Comparison of ENCODE assay signal across 8 mouse cellular contexts in genomic region chr3:14679227-14679893, GRCm38 (mm10). TPM values are rescaled to one million over a fixed set of nuclear protein-coding genes. Genes with fewer than 3 reads are reported as not detected.
DNase-seq lines count a peak whose midpoint lies in the region; TF ChIP-seq lines count a peak whose summit lies in the region.

No protein-coding gene starts in this region.

- no peak overlapping the region for H3K27ac ChIP-seq in thymus, adult 2 months (ENCODE audit: control insufficient read depth, insufficient read depth, low read length)

- TF ChIP-seq POLR2A in lung, adult 2 months (IDR thresholded peaks at IDR 0.05; ENCODE audit: borderline replicate concordance, extremely low read depth, low read depth, low read length): no peak
- TF ChIP-seq POLR2A in thymus, adult 2 months (IDR thresholded peaks at IDR 0.05; ENCODE audit: control insufficient read depth, extremely low read depth, insufficient read depth, low read length, poor library complexity): no peak

- no peak overlapping the region for H3K4me3 ChIP-seq in lung, adult 2 months (replicated peaks; ENCODE audit: extremely low read depth, low read depth, low read length)
- no peak overlapping the region for H3K4me3 ChIP-seq in thymus, adult 2 months (ENCODE audit: control insufficient read depth, insufficient read depth, low read length)

- TF ChIP-seq CTCF in lung, adult 2 months (IDR thresholded peaks at IDR 0.05; ENCODE audit: insufficient read depth, low read length): no peak
- TF ChIP-seq CTCF in thymus, adult 2 months (IDR thresholded peaks at IDR 0.05; ENCODE audit: borderline replicate concordance, control insufficient read depth, extremely low read depth, insufficient read depth, low read length, poor library complexity): no peak

- WGBS in lung, adult 2 months: 19% methylated on average over 15 of the region's 15 CpGs
- 44% methylated on average over 15 of the region's 15 CpGs for WGBS in thymus, adult 2 months

- intact Hi-C loops in gastrocnemius, postnatal 36 days (cut with DNase I): loop anchor here (2.0 kb wide), 2 partner anchors 191 to 515 kb away; no protein-coding TSS in a partner anchor

- no peaks in the 10 kb centered on the region for H3K27me3 ChIP-seq in thymus, adult 2 months (ENCODE audit: control insufficient read depth, insufficient read depth, low read length)

- no peaks in the 10 kb centered on the region for H3K4me1 ChIP-seq in lung, adult 2 months (ENCODE audit: control insufficient read depth, insufficient read depth, low read length)
- no peaks in the 10 kb centered on the region for H3K4me1 ChIP-seq in thymus, adult 2 months (replicated peaks; ENCODE audit: control insufficient read depth, insufficient read depth, low read length)

- peak; percentile 15 for DNase-seq in gastrocnemius, adult 18-20 months (ENCODE audit: low spot score)
- DNase-seq in gastrocnemius, postnatal 36 days: no peak
- DNase-seq in adrenal gland, postnatal 25 days: peak; percentile 17
- DNase-seq in forelimb bud, embryonic 11.5 days (ENCODE audit: low read depth, low spot score): peak; percentile 57
- DNase-seq in kidney, postnatal 10 days: peak; percentile 55
- peak; percentile 10 for DNase-seq in lung, adult 2 months
- peak; percentile 46 for DNase-seq in retina, postnatal 1 day
- no peak for DNase-seq in thymus, adult 2 months

- no peaks in the 10 kb centered on the region for H3K36me3 ChIP-seq in thymus, adult 2 months (ENCODE audit: control insufficient read depth, insufficient read depth, low read length)

RNA-seq across cellular contexts. Expression of gene Car13, which starts 37.8 kb away (rescaled TPM):
- total RNA-seq in gastrocnemius, adult 18-20 months (2021): under 1 TPM; 0.39 to 0.83 TPM
- total RNA-seq in gastrocnemius, postnatal 36 days (2021): under 1 TPM; 0.20 to 0.57 TPM
- 6.4 and 10.8 TPM in 2 replicates for total RNA-seq in adrenal gland, postnatal 25 days (2021)
- 1.7 and 4.1 TPM in 2 replicates for polyA plus RNA-seq in lung, adult 2 months (2012; rRNA removed)
- polyA plus RNA-seq in thymus, adult 2 months (2012; rRNA removed): 2.5 TPM in 2 replicates

Comparison
In these comparisons a context has a peak if more than half of its experiments do, and no peak if none do; other contexts are left out.
1. DNase-seq: peak in gastrocnemius, adult 18-20 months (single experiment), adrenal gland, postnatal 25 days (single experiment), forelimb bud, embryonic 11.5 days (single experiment), kidney, postnatal 10 days (single experiment), lung, adult 2 months (single experiment) and retina, postnatal 1 day (single experiment); none in gastrocnemius, postnatal 36 days (0 of 2) and thymus, adult 2 months (single experiment).